Mouse (Mus musculus): ENCODE measurements around the gene Sh2b3. TPM values are rescaled to one million over a fixed set of nuclear protein-coding genes. Genes with fewer than 3 reads are reported as not detected.

Sh2b3 gene
- polyA plus RNA-seq, 1 experiment from 2014 or later = 7.9 TPM

GRCm38 (mm10) chr5:121833159-121833558 is 4.3 kb downstream of the Sh2b3 start:
- ATAC-seq (ENCODE audit: low FRiP score, low TSS enrichment) (no peak), DNase-seq (ENCODE audit: low spot score) (no peak)
- Histone ChIP-seq H3K4me3 (ENCODE audit: low read depth, low read length) (no peak overlapping the region), H3K27me3 (ENCODE audit: control insufficient read depth, insufficient read depth, low read length) (no peaks in the 10 kb centered on the region), H3K9ac (ENCODE audit: low read length) (no peak overlapping the region), H3K9me3 (ENCODE audit: control insufficient read depth, low read length) (no peaks in the 10 kb centered on the region), H3K36me3 (ENCODE audit: control insufficient read depth, insufficient read depth, low read length) (no peaks in the 10 kb centered on the region; the same call in 1 of the 2 replicates), H3K4me1 (replicated peaks; ENCODE audit: control insufficient read depth, insufficient read depth) (peaks cover 12% of the 10 kb centered on the region), H3K4me2 (replicated peaks; ENCODE audit: low read depth) (peak overlapping the region; percentile 80; the same call in 1 of the 2 replicates), H3K27ac (replicated peaks) (0 out of 2 replicates have a peak overlapping the region, but pooled peaks have one; percentile 2)
- TF ChIP-seq EP300 (optimal IDR thresholded peaks at IDR 0.05) (no peak), CTCF (IDR thresholded peaks at IDR 0.05; ENCODE audit: low read depth) (no peak)
- 91% methylated on average over 2 of the region's 2 CpGs for WGBS

- Histone ChIP-seq H3K9me3 (ENCODE audit: control insufficient read depth, low read length) (no peaks in the 10 kb centered on the region), H3K27me3 (ENCODE audit: control insufficient read depth, insufficient read depth, low read length) (no peaks in the 10 kb centered on the region), H3K9ac (ENCODE audit: low read length) (no peak overlapping the region), H3K4me3 (ENCODE audit: low read depth, low read length) (no peak overlapping the region), H3K4me2 (replicated peaks; ENCODE audit: low read depth) (no peak overlapping the region), H3K4me1 (replicated peaks; ENCODE audit: control insufficient read depth, insufficient read depth) (peaks cover 9% of the 10 kb centered on the region), H3K27ac (replicated peaks) (no peak overlapping the region), H3K36me3 (ENCODE audit: control insufficient read depth, insufficient read depth, low read length) (no peaks in the 10 kb centered on the region; the same call in 1 of the 2 replicates)
- ATAC-seq (ENCODE audit: low FRiP score, low TSS enrichment) (no peak), DNase-seq (ENCODE audit: low spot score) (no peak)
- TF ChIP-seq EP300 (optimal IDR thresholded peaks at IDR 0.05) = no peak
- WGBS = 76% methylated on average over 5 of the region's 6 CpGs
Observed at GRCm38 (mm10) chr5:121832376-121833155, 4.9 kb downstream of the Sh2b3 start.

- peaks cover 8% of the 10 kb centered on the region; the same call in 1 of the 2 replicates for H3K4me1 ChIP-seq (replicated peaks; ENCODE audit: control insufficient read depth, insufficient read depth)
- no peaks in the 10 kb centered on the region for H3K27me3 ChIP-seq (ENCODE audit: control insufficient read depth, insufficient read depth, low read length)
- H3K9ac ChIP-seq (ENCODE audit: low read length) = no peak overlapping the region
- H3K4me3 ChIP-seq (ENCODE audit: low read depth, low read length) = no peak overlapping the region
- ATAC-seq (ENCODE audit: low FRiP score, low TSS enrichment) (no peak), DNase-seq (ENCODE audit: low spot score) (no peak)
- H3K36me3 ChIP-seq (ENCODE audit: control insufficient read depth, insufficient read depth, low read length) = no peaks in the 10 kb centered on the region; the same call in none of the 2 replicates
- TF ChIP-seq EP300 (optimal IDR thresholded peaks at IDR 0.05) (no peak), CTCF (IDR thresholded peaks at IDR 0.05; ENCODE audit: low read depth) (no peak)
- 89% methylated on average over 6 of the region's 6 CpGs for WGBS
- H3K4me2 ChIP-seq (replicated peaks; ENCODE audit: low read depth) = no peak overlapping the region
- H3K9me3 ChIP-seq (ENCODE audit: control insufficient read depth, low read length) = no peaks in the 10 kb centered on the region
- no peak overlapping the region for H3K27ac ChIP-seq (replicated peaks)
Observed at GRCm38 (mm10) chr5:121831002-121831601, 6.3 kb downstream of the Sh2b3 start.

- WGBS = 20% methylated on average over 77 of the region's 82 CpGs
Observed at GRCm38 (mm10) chr5:121828491-121829432, 8.7 kb downstream of the Sh2b3 start.

GRCm38 (mm10) chr5:121827876-121828275 is 9.6 kb downstream of the Sh2b3 start:
- Histone ChIP-seq H3K4me3 (ENCODE audit: low read depth, low read length) (no peak overlapping the region), H3K27ac (replicated peaks) (no peak overlapping the region), H3K4me2 (replicated peaks; ENCODE audit: low read depth) (no peak overlapping the region), H3K9me3 (ENCODE audit: control insufficient read depth, low read length) (no peaks in the 10 kb centered on the region), H3K27me3 (ENCODE audit: control insufficient read depth, insufficient read depth, low read length) (no peaks in the 10 kb centered on the region), H3K36me3 (ENCODE audit: control insufficient read depth, insufficient read depth, low read length) (peaks cover 3% of the 10 kb centered on the region), H3K4me1 (replicated peaks; ENCODE audit: control insufficient read depth, insufficient read depth) (0 out of 2 replicates have a peak, but pooled peaks cover 2% of the 10 kb centered on the region), H3K9ac (ENCODE audit: low read length) (no peak overlapping the region)
- WGBS = 82% methylated on average over 4 of the region's 4 CpGs
- DNase-seq (ENCODE audit: low spot score) (no peak), ATAC-seq (ENCODE audit: low FRiP score, low TSS enrichment) (no peak)
- TF ChIP-seq CTCF (IDR thresholded peaks at IDR 0.05; ENCODE audit: low read depth) (no peak), EP300 (optimal IDR thresholded peaks at IDR 0.05) (no peak)

More at GRCm38 (mm10) chr5:121828491-121829432, 8.7 kb downstream of the Sh2b3 start:
- H3K4me3 ChIP-seq (ENCODE audit: low read depth, low read length) = peak overlapping the region; percentile 28
- peak overlapping the region; percentile 61 for H3K4me2 ChIP-seq (replicated peaks; ENCODE audit: low read depth)
- peak; percentile 60 for DNase-seq (ENCODE audit: low spot score)
- no peak overlapping the region for H3K27ac ChIP-seq (replicated peaks)
- ATAC-seq (ENCODE audit: low FRiP score, low TSS enrichment) = peak; percentile 53
- TF ChIP-seq CTCF (IDR thresholded peaks at IDR 0.05; ENCODE audit: low read depth) = no peak; the same call in 1 of the 2 replicates
- no peak for TF ChIP-seq EP300 (optimal IDR thresholded peaks at IDR 0.05)
- H3K9ac ChIP-seq (ENCODE audit: low read length) = peak overlapping the region; percentile 43; the same call in 1 of the 2 replicates
- no peaks in the 10 kb centered on the region for H3K9me3 ChIP-seq (ENCODE audit: control insufficient read depth, low read length)
- peaks cover 5% of the 10 kb centered on the region; the same call in 1 of the 2 replicates for H3K4me1 ChIP-seq (replicated peaks; ENCODE audit: control insufficient read depth, insufficient read depth)
- no peaks in the 10 kb centered on the region for H3K27me3 ChIP-seq (ENCODE audit: control insufficient read depth, insufficient read depth, low read length)
- peaks cover 3% of the 10 kb centered on the region for H3K36me3 ChIP-seq (ENCODE audit: control insufficient read depth, insufficient read depth, low read length)
